Mouse (Mus musculus) cortical plate, adult 2 months (tissue): ENCODE measurements at regions not wholly inside any gene's neighbourhood (a gene's known extent, or its start where the extent isn't known, plus 50 kb on each side); places are given as distances from the start of the nearest gene placed in this dataset.

ENCODE experiments used
- CTCF ChIP-seq: fragments of 200-500 bp; IDR thresholded peaks from 2 replicates; pipeline ENCODE4 v1.5.1; 2011; ENCODE audit warnings: mild to moderate bottlenecking, control low read depth, low read length; ENCODE audit not compliant: insufficient read depth; ENCODE audit errors: extremely low read depth
- POLR2A ChIP-seq: fragments of 200-500 bp; IDR thresholded peaks from 2 replicates; pipeline ENCODE4 v1.6.1; 2011; ENCODE audit warnings: mild to moderate bottlenecking, low read length, control low read depth; ENCODE audit not compliant: insufficient read depth; ENCODE audit errors: extremely low read depth

DNA sequence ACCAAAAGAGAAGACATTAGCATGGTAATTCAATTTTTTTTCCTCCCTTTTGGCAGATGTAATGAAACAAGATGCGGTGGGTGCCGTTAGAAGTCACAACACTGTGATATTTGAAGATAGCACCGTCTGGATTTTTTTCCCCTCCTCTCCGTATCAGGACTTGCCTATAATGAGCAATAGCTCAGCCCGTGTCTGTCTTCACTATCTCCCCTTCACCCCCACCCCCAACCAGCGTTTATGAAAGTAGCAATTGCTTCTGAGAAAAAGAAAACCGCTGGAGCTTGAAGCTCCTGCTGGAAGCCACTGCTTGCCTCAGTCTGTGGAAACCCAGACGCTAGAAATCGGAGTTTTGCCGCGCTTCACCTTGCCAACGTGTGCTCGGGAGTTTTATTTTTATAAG is 55.8 kb upstream of the Gtsf1l start:
- no peak for TF ChIP-seq POLR2A
- TF ChIP-seq CTCF: no peak
